Mouse (Mus musculus): Measurements from ENCODE around the gene Olfr1030. TPM values are rescaled to one million over a fixed set of nuclear protein-coding genes. Genes with fewer than 3 reads are reported as not detected.

Gene Olfr1030
- total and polyA plus RNA-seq, 2 experiments from 2014 or later, result not detected

Other genes starting within 250 kb of the Olfr1030 start
- gene Olfr1012, start 216.5 kb upstream of the Olfr1030 start, total RNA-seq (2014; rRNA removed), result not detected in 2 replicates
- not detected in 2 replicates for gene Olfr1012, start 216.5 kb upstream of the Olfr1030 start, polyA plus RNA-seq (2015; fragmentation: Nextera tagmentation; extraction: Ambion mirVana)
- not detected in 2 replicates for gene Olfr1013, start 212.2 kb upstream of the Olfr1030 start, total RNA-seq (2014; rRNA removed)
- gene Olfr1013, start 212.2 kb upstream of the Olfr1030 start, polyA plus RNA-seq (2015; fragmentation: Nextera tagmentation; extraction: Ambion mirVana), result not detected in 2 replicates
- not detected in 2 replicates for gene Olfr1014, start 206.6 kb upstream of the Olfr1030 start, total RNA-seq (2014; rRNA removed)
- not detected in 2 replicates for gene Olfr1014, start 206.6 kb upstream of the Olfr1030 start, polyA plus RNA-seq (2015; fragmentation: Nextera tagmentation; extraction: Ambion mirVana)
- not detected in 2 replicates for gene Olfr1015, start 197.3 kb upstream of the Olfr1030 start, total RNA-seq (2014; rRNA removed)
- gene Olfr1015, start 197.3 kb upstream of the Olfr1030 start, polyA plus RNA-seq (2015; fragmentation: Nextera tagmentation; extraction: Ambion mirVana), result not detected in 2 replicates
- gene Olfr1016, start 176.7 kb upstream of the Olfr1030 start, total RNA-seq (2014; rRNA removed), result not detected in 2 replicates
- gene Olfr1016, start 176.7 kb upstream of the Olfr1030 start, polyA plus RNA-seq (2015; fragmentation: Nextera tagmentation; extraction: Ambion mirVana), result not detected in 2 replicates
- not detected in 2 replicates for gene Olfr1018, start 160.8 kb upstream of the Olfr1030 start, total RNA-seq (2014; rRNA removed)
- gene Olfr1018, start 160.8 kb upstream of the Olfr1030 start, polyA plus RNA-seq (2015; fragmentation: Nextera tagmentation; extraction: Ambion mirVana), result not detected in 2 replicates
- 0.93 TPM in 1 of 2 replicates, not detected in the other for gene Olfr1019, start 133.8 kb upstream of the Olfr1030 start, total RNA-seq (2014; rRNA removed)
- gene Olfr1019, start 133.8 kb upstream of the Olfr1030 start, polyA plus RNA-seq (2015; fragmentation: Nextera tagmentation; extraction: Ambion mirVana), result not detected in 2 replicates
- gene Olfr1020, start 132.2 kb upstream of the Olfr1030 start, total RNA-seq (2014; rRNA removed), result not detected in 2 replicates
- not detected in 2 replicates for gene Olfr1020, start 132.2 kb upstream of the Olfr1030 start, polyA plus RNA-seq (2015; fragmentation: Nextera tagmentation; extraction: Ambion mirVana)
- not detected in 2 replicates for gene Olfr1022, start 110.7 kb upstream of the Olfr1030 start, total RNA-seq (2014; rRNA removed)
- not detected in 2 replicates for gene Olfr1022, start 110.7 kb upstream of the Olfr1030 start, polyA plus RNA-seq (2015; fragmentation: Nextera tagmentation; extraction: Ambion mirVana)
- 0.05 TPM in 1 of 2 replicates, not detected in the other for gene Olfr1023, start 93.6 kb upstream of the Olfr1030 start, total RNA-seq (2014; rRNA removed)
- not detected in 2 replicates for gene Olfr1023, start 93.6 kb upstream of the Olfr1030 start, polyA plus RNA-seq (2015; fragmentation: Nextera tagmentation; extraction: Ambion mirVana)
- not detected in 2 replicates for gene Olfr1024, start 74.2 kb upstream of the Olfr1030 start, total RNA-seq (2014; rRNA removed)
- not detected in 2 replicates for gene Olfr1024, start 74.2 kb upstream of the Olfr1030 start, polyA plus RNA-seq (2015; fragmentation: Nextera tagmentation; extraction: Ambion mirVana)
- not detected in 2 replicates for gene Olfr1025-ps1, start 64.1 kb upstream of the Olfr1030 start, total RNA-seq (2014; rRNA removed)
- gene Olfr1025-ps1, start 64.1 kb upstream of the Olfr1030 start, polyA plus RNA-seq (2015; fragmentation: Nextera tagmentation; extraction: Ambion mirVana), result 0.11 TPM in 1 of 2 replicates, not detected in the other
- gene Olfr1026, start 57.7 kb upstream of the Olfr1030 start, total RNA-seq (2014; rRNA removed), result not detected in 2 replicates
- gene Olfr1026, start 57.7 kb upstream of the Olfr1030 start, polyA plus RNA-seq (2015; fragmentation: Nextera tagmentation; extraction: Ambion mirVana), result not detected in 2 replicates
- gene Olfr1028, start 28.8 kb upstream of the Olfr1030 start, total RNA-seq (2014; rRNA removed), result not detected in 2 replicates
- not detected in 2 replicates for gene Olfr1028, start 28.8 kb upstream of the Olfr1030 start, polyA plus RNA-seq (2015; fragmentation: Nextera tagmentation; extraction: Ambion mirVana)
- not detected in 2 replicates for gene Olfr1029, start 5.4 kb upstream of the Olfr1030 start, total RNA-seq (2014; rRNA removed)
- gene Olfr1029, start 5.4 kb upstream of the Olfr1030 start, polyA plus RNA-seq (2015; fragmentation: Nextera tagmentation; extraction: Ambion mirVana), result not detected in 2 replicates
- not detected in 2 replicates for gene Olfr1031, start 11.0 kb downstream of the Olfr1030 start, total RNA-seq (2014; rRNA removed)
- not detected in 2 replicates for gene Olfr1031, start 11.0 kb downstream of the Olfr1030 start, polyA plus RNA-seq (2015; fragmentation: Nextera tagmentation; extraction: Ambion mirVana)
- gene Olfr1032, start 26.3 kb downstream of the Olfr1030 start, total RNA-seq (2014; rRNA removed), result not detected in 2 replicates
- not detected in 2 replicates for gene Olfr1032, start 26.3 kb downstream of the Olfr1030 start, polyA plus RNA-seq (2015; fragmentation: Nextera tagmentation; extraction: Ambion mirVana)
- gene Olfr1033, start 41.4 kb downstream of the Olfr1030 start, total RNA-seq (2014; rRNA removed), result 0.11 and 0.24 TPM in 2 replicates
- gene Olfr1033, start 41.4 kb downstream of the Olfr1030 start, polyA plus RNA-seq (2015; fragmentation: Nextera tagmentation; extraction: Ambion mirVana), result not detected in 2 replicates
- gene Olfr1034, start 66.6 kb downstream of the Olfr1030 start, total RNA-seq (2014; rRNA removed), result 0.19 TPM in 1 of 2 replicates, not detected in the other
- not detected in 2 replicates for gene Olfr1034, start 66.6 kb downstream of the Olfr1030 start, polyA plus RNA-seq (2015; fragmentation: Nextera tagmentation; extraction: Ambion mirVana)
- not detected in 2 replicates for gene Olfr1036, start 94.7 kb downstream of the Olfr1030 start, total RNA-seq (2014; rRNA removed)
- not detected in 2 replicates for gene Olfr1036, start 94.7 kb downstream of the Olfr1030 start, polyA plus RNA-seq (2015; fragmentation: Nextera tagmentation; extraction: Ambion mirVana)
- not detected in 2 replicates for gene Olfr1037, start 108.1 kb downstream of the Olfr1030 start, total RNA-seq (2014; rRNA removed)
- gene Olfr1037, start 108.1 kb downstream of the Olfr1030 start, polyA plus RNA-seq (2015; fragmentation: Nextera tagmentation; extraction: Ambion mirVana), result not detected in 2 replicates
- gene Olfr1039, start 156.7 kb downstream of the Olfr1030 start, total RNA-seq (2014; rRNA removed), result not detected in 2 replicates
- gene Olfr1039, start 156.7 kb downstream of the Olfr1030 start, polyA plus RNA-seq (2015; fragmentation: Nextera tagmentation; extraction: Ambion mirVana), result not detected in 2 replicates
- not detected in 2 replicates for gene Olfr1040, start 167.5 kb downstream of the Olfr1030 start, total RNA-seq (2014; rRNA removed)
- not detected in 2 replicates for gene Olfr1040, start 167.5 kb downstream of the Olfr1030 start, polyA plus RNA-seq (2015; fragmentation: Nextera tagmentation; extraction: Ambion mirVana)
- not detected in 2 replicates for gene Olfr1042, start 182.6 kb downstream of the Olfr1030 start, total RNA-seq (2014; rRNA removed)
- gene Olfr1042, start 182.6 kb downstream of the Olfr1030 start, polyA plus RNA-seq (2015; fragmentation: Nextera tagmentation; extraction: Ambion mirVana), result not detected in 2 replicates
- not detected in 2 replicates for gene Olfr1043, start 188.2 kb downstream of the Olfr1030 start, total RNA-seq (2014; rRNA removed)
- not detected in 2 replicates for gene Olfr1043, start 188.2 kb downstream of the Olfr1030 start, polyA plus RNA-seq (2015; fragmentation: Nextera tagmentation; extraction: Ambion mirVana)
- gene Olfr1044, start 198.5 kb downstream of the Olfr1030 start, total RNA-seq (2014; rRNA removed), result not detected in 2 replicates
- gene Olfr1044, start 198.5 kb downstream of the Olfr1030 start, polyA plus RNA-seq (2015; fragmentation: Nextera tagmentation; extraction: Ambion mirVana), result not detected in 2 replicates
- not detected in 2 replicates for gene Olfr52, start 206.4 kb downstream of the Olfr1030 start, total RNA-seq (2014; rRNA removed)
- not detected in 2 replicates for gene Olfr52, start 206.4 kb downstream of the Olfr1030 start, polyA plus RNA-seq (2015; fragmentation: Nextera tagmentation; extraction: Ambion mirVana)
- gene Olfr1045, start 223.7 kb downstream of the Olfr1030 start, total RNA-seq (2014; rRNA removed), result not detected in 2 replicates
- gene Olfr1045, start 223.7 kb downstream of the Olfr1030 start, polyA plus RNA-seq (2015; fragmentation: Nextera tagmentation; extraction: Ambion mirVana), result not detected in 2 replicates
- not detected in 2 replicates for gene Olfr1046, start 240.0 kb downstream of the Olfr1030 start, total RNA-seq (2014; rRNA removed)
- gene Olfr1046, start 240.0 kb downstream of the Olfr1030 start, polyA plus RNA-seq (2015; fragmentation: Nextera tagmentation; extraction: Ambion mirVana), result not detected in 2 replicates

Measured in midbrain, postnatal 0 days (tissue).